Mouse (Mus musculus): ENCODE results near the gene Tnrc6c. TPM values are rescaled to one million over a fixed set of nuclear protein-coding genes. Genes with fewer than 3 reads are reported as not detected.
"Not testable (repeated sequence)": the region's sequence is repeated elsewhere in the genome, so short reads cannot be mapped to it uniquely, and the experiment has no call there.

The Tnrc6c gene
- polyA plus RNA-seq, 1 experiment from 2014 or later = 11.6 TPM

GRCm38 (mm10) chr11:117783683-117784309 is 129.7 kb downstream of the Tnrc6c start:
- H3K4me3 ChIP-seq (ENCODE audit: low read depth, low read length) = peak overlapping the region; percentile 50
- no peaks in the 10 kb centered on the region for H3K36me3 ChIP-seq (ENCODE audit: insufficient read depth)
- DNase-seq (peak; percentile 46), ATAC-seq (ENCODE audit: insufficient read depth) (no peak)
- WGBS = 40% methylated on average over 10 of the region's 10 CpGs
- no peaks in the 10 kb centered on the region for H3K27me3 ChIP-seq (ENCODE audit: insufficient read depth, low read length)
- no peak overlapping the region for H3K27ac ChIP-seq (ENCODE audit: low read depth)
- peak overlapping the region; percentile 98 for H3K4me2 ChIP-seq
- H3K9me3 ChIP-seq (ENCODE audit: low read depth, low read length) = no peaks in the 10 kb centered on the region
- TF ChIP-seq CTCF (IDR thresholded peaks at IDR 0.05; ENCODE audit: low read depth) = no peak
- peaks cover 28% of the 10 kb centered on the region for H3K4me1 ChIP-seq (ENCODE audit: insufficient read depth)
- peak overlapping the region; percentile 54; the same call in 1 of the 2 replicates for H3K9ac ChIP-seq

DNA sequence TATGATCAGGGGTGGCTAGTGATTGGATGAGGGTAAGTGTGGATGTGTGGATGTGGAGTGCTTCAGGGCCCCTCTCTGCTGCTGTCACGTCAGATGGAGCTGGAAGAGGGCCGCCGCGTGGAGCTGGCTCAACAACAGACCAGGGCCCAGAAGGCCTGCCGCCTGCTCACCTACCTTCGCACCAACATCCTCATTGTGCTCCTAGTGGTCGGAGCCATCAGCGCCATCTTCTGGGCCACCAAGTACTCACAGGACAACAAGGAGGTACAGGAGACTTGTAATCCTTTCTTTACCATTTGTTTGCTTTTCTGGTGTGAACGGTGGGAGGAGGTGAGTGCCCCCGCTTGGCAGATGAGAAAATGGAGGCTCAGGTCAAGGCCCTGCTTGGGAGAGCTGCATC is 132.2 kb downstream of the Tnrc6c start:
- no peak overlapping the region for H3K9ac ChIP-seq
- no peak overlapping the region for H3K4me2 ChIP-seq
- ATAC-seq (ENCODE audit: insufficient read depth) = no peak
- WGBS = 10% methylated on average over 10 of the region's 10 CpGs
- no peaks in the 10 kb centered on the region for H3K36me3 ChIP-seq (ENCODE audit: insufficient read depth)
- DNase-seq = peak; percentile 70
- peak; percentile 74 for TF ChIP-seq CTCF (IDR thresholded peaks at IDR 0.05; ENCODE audit: low read depth)
- H3K27me3 ChIP-seq (ENCODE audit: insufficient read depth, low read length) = 0 out of 2 replicates have a peak, but pooled peaks cover 3% of the 10 kb centered on the region
- peaks cover 5% of the 10 kb centered on the region; the same call in 1 of the 2 replicates for H3K4me1 ChIP-seq (ENCODE audit: insufficient read depth)
- no peak overlapping the region for H3K4me3 ChIP-seq (ENCODE audit: low read depth, low read length)
- no peak overlapping the region for H3K27ac ChIP-seq (ENCODE audit: low read depth)
- no peaks in the 10 kb centered on the region for H3K9me3 ChIP-seq (ENCODE audit: low read depth, low read length)

GRCm38 (mm10) chr11:117788481-117788880 is 134.4 kb downstream of the Tnrc6c start:
- H3K9me3 ChIP-seq (ENCODE audit: low read depth, low read length); H3K27ac ChIP-seq (ENCODE audit: low read depth); H3K4me3 ChIP-seq (ENCODE audit: low read depth, low read length); H3K27me3 ChIP-seq (ENCODE audit: insufficient read depth, low read length); H3K9ac ChIP-seq; H3K4me2 ChIP-seq; ATAC-seq (ENCODE audit: insufficient read depth); DNase-seq; H3K4me1 ChIP-seq (ENCODE audit: insufficient read depth); H3K36me3 ChIP-seq (ENCODE audit: insufficient read depth): not testable (repeated sequence)
- 69% methylated on average over 7 of the region's 7 CpGs for WGBS

DNA sequence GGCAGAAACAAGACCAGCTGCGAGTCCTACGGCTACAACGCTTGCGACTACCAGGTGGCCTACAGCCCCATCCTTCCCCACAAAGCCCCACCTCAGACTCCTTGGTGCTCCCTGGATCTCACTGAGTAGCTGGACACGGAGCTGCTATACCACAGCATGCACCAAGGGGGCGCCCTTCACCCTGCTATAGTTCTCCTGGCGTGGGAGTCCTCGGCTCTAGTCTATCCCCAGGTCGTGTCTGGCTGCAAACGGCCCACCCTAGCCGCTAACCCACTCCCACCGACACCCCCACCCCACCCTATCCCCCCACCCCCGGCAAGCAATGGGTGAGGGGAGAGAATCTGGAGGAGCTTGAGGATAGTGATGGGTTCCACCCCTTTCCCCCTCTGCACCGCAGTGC is 136.2 kb downstream of the Tnrc6c start:
- Histone ChIP-seq H3K4me3 (ENCODE audit: low read depth, low read length) (no peak overlapping the region; the same call in 1 of the 2 replicates), H3K4me2 (peak overlapping the region; percentile 48), H3K9me3 (ENCODE audit: low read depth, low read length) (no peaks in the 10 kb centered on the region), H3K4me1 (ENCODE audit: insufficient read depth) (peaks cover 4% of the 10 kb centered on the region; the same call in 1 of the 2 replicates), H3K36me3 (ENCODE audit: insufficient read depth) (no peaks in the 10 kb centered on the region), H3K9ac (no peak overlapping the region; the same call in 1 of the 2 replicates), H3K27me3 (ENCODE audit: insufficient read depth, low read length) (0 out of 2 replicates have a peak, but pooled peaks cover 3% of the 10 kb centered on the region), H3K27ac (ENCODE audit: low read depth) (no peak overlapping the region)
- ATAC-seq (ENCODE audit: insufficient read depth) (peak; percentile 65), DNase-seq (peak; percentile 83)
- WGBS = 9% methylated on average over 14 of the region's 14 CpGs
- peak; percentile 87 for TF ChIP-seq CTCF (IDR thresholded peaks at IDR 0.05; ENCODE audit: low read depth)

DNA sequence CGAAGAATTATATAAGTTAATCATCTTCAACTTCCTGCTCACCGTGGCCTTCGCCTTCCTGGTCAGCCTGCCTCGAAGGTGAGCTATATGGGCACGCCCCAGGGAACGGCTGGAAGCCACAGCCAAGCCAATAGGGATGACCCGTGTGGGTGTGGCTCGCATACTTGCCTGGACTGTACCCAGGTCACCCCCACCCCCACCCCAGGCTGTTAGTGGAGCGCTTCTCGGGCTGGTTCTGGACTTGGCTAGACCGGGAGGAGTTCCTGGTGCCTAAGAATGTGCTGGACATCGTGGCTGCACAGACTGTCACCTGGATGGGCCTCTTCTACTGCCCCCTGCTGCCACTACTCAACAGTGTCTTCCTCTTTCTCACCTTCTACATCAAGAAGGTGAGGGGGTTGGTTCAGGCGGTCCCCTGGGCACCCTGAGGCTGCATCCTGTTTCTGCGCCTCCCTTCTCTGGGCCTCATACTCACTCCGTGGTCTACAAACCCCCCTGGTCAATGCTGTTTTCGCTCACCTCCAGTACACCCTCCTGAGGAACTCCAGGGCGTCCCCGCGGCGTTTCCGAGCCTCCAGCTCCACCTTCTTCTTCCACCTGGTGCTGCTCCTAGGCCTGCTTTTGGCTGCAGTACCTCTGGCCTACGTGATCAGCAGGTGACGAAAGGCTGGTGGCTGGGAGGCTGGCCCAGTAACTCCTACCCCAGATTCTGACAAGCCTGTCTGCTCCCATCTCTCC is 136.8 kb downstream of the Tnrc6c start:
- no peak overlapping the region; the same call in 1 of the 2 replicates for H3K9ac ChIP-seq
- H3K4me2 ChIP-seq = peak overlapping the region; percentile 48
- no peak overlapping the region; the same call in 1 of the 2 replicates for H3K4me3 ChIP-seq (ENCODE audit: low read depth, low read length)
- peaks cover 4% of the 10 kb centered on the region; the same call in 1 of the 2 replicates for H3K4me1 ChIP-seq (ENCODE audit: insufficient read depth)
- peak; percentile 46 for TF ChIP-seq CTCF (IDR thresholded peaks at IDR 0.05; ENCODE audit: low read depth)
- 32% methylated on average over 23 of the region's 23 CpGs for WGBS
- peak; percentile 40 for ATAC-seq (ENCODE audit: insufficient read depth)
- no peak for DNase-seq
- no peaks in the 10 kb centered on the region for H3K9me3 ChIP-seq (ENCODE audit: low read depth, low read length)
- H3K36me3 ChIP-seq (ENCODE audit: insufficient read depth) = no peaks in the 10 kb centered on the region
- H3K27ac ChIP-seq (ENCODE audit: low read depth) = no peak overlapping the region
- H3K27me3 ChIP-seq (ENCODE audit: insufficient read depth, low read length) = 0 out of 2 replicates have a peak, but pooled peaks cover 3% of the 10 kb centered on the region

GRCm38 (mm10) chr11:117791441-117791761 is 137.3 kb downstream of the Tnrc6c start:
- H3K4me1 ChIP-seq (ENCODE audit: insufficient read depth) = peaks cover 4% of the 10 kb centered on the region; the same call in 1 of the 2 replicates
- no peak for DNase-seq
- no peaks in the 10 kb centered on the region for H3K36me3 ChIP-seq (ENCODE audit: insufficient read depth)
- H3K9me3 ChIP-seq (ENCODE audit: low read depth, low read length) = no peaks in the 10 kb centered on the region
- TF ChIP-seq CTCF (IDR thresholded peaks at IDR 0.05; ENCODE audit: low read depth) = no peak
- WGBS = 79% methylated on average over 9 of the region's 9 CpGs
- H3K4me3 ChIP-seq (ENCODE audit: low read depth, low read length) = no peak overlapping the region
- no peak overlapping the region for H3K9ac ChIP-seq
- 0 out of 2 replicates have a peak, but pooled peaks cover 3% of the 10 kb centered on the region for H3K27me3 ChIP-seq (ENCODE audit: insufficient read depth, low read length)
- H3K27ac ChIP-seq (ENCODE audit: low read depth) = no peak overlapping the region
- ATAC-seq (ENCODE audit: insufficient read depth) = no peak
- no peak overlapping the region for H3K4me2 ChIP-seq

- peak overlapping the region; percentile 59 for H3K4me2 ChIP-seq
- peak; percentile 72 for DNase-seq
- WGBS = 5% methylated on average over 22 of the region's 22 CpGs
- H3K4me3 ChIP-seq (ENCODE audit: low read depth, low read length) = peak overlapping the region; percentile 21
- no peaks in the 10 kb centered on the region for H3K36me3 ChIP-seq (ENCODE audit: insufficient read depth)
- 0 out of 2 replicates have a peak, but pooled peaks cover 3% of the 10 kb centered on the region for H3K27me3 ChIP-seq (ENCODE audit: insufficient read depth, low read length)
- no peak overlapping the region for H3K27ac ChIP-seq (ENCODE audit: low read depth)
- H3K9me3 ChIP-seq (ENCODE audit: low read depth, low read length) = no peaks in the 10 kb centered on the region
- no peak overlapping the region for H3K9ac ChIP-seq
- peaks cover 4% of the 10 kb centered on the region; the same call in 1 of the 2 replicates for H3K4me1 ChIP-seq (ENCODE audit: insufficient read depth)
- peak; percentile 42 for ATAC-seq (ENCODE audit: insufficient read depth)
- 0 out of 2 replicates have a peak, but pooled peaks have one; percentile 17 for TF ChIP-seq CTCF (IDR thresholded peaks at IDR 0.05; ENCODE audit: low read depth)
Measured at GRCm38 (mm10) chr11:117792281-117792888, 138.3 kb downstream of the Tnrc6c start.
